Mouse (Mus musculus) CD8-positive naive resting alpha-beta T cell, adult 57 days (primary cell): ENCODE data around the gene Mrpl49. TPM values are rescaled to one million over a fixed set of nuclear protein-coding genes. Genes with fewer than 3 reads are reported as not detected.

Experiments used
- total RNA-seq: library from RNA; stranded (reverse); gene quantifications from one replicate; pipeline ENCODE4 v1.2.4, GENCODE M21; 2023

Gene Mrpl49
- total RNA-seq: 18.0 TPM

DNA sequence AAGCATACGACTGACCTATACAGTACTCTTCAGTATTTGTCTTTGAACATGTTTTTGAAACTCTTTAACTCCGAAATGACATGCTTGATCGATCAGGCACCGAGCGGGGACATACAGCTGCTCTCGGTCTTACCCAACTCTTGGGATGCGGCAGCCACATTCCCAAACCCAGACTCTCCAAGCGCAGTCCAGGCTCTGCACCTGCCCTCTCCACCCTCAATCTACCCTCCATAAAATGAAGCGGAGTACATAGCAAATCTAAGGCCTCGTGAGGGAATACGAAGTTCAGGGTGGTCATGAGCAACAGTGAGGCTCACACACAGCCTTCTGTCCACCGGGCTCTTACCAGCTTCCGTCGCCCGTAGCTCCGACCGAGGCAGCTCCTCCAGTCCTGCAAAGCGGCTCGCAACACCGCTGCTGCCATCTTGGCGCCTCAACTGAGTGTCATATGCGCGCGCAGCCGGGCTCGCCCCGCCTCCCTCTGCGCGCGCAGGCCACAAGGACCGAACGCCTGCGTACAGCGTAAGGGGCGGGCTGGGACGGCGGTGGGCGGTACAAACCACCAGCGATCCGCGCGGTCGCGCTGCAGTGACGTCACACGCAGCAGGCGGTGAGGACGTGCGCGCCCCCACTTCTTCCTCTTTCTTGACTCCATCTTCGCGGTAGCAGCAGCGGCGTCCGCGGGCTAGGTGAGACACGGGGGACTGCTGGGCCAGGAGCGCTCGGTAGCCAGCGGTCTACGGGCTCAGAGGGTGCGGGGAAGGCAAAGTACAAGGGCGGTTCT is at the start of gene Mrpl49, which contains the start of gene Fau:
Mrpl49 (minus strand) TSS at position 473 of the 784 bp plus-strand sequence.
Fau (plus strand) TSS at position 532 of the 784 bp plus-strand sequence.

DNA sequence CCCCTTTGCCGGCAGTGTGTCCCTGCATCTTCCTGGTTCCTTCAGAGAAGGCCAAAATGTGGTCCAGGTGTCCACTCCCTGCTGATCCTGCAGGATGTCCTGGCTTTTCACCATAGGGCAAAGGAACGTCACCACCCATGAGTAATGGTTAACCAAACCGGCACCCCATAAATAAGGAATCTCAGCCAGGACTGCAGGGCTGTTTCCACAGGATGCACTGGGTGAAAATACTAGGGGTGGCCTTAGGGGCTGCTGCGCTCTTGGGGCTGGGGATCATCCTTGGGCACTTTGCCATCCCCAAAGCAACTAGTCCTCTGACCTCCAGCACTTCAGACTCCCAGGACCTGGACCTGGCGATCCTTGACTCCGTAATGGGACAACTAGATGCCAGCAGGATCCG is 48.0 kb upstream of the Mrpl49 start, which contains the start of gene Naaladl1:
Naaladl1 (plus strand) TSS at position 197 of the 400 bp plus-strand sequence.

DNA sequence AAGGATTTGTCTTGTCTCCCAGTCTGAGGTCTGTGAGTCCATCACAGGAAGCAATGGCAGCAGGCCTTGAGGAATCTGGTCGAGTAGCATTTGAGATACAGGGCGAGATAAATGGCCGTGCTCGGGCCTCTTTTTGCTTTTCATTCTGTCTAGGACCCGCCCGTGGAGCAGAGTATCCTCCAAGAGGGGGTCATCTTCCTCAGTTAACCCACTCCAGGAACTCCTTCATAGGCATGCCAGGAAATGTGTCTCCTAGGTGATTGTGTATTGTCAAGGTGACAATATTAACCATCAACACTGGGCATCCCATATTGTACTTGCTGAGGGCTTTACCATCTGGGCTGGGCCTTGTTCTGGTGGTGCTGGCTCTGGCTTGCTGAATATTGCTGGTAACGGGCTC is 36.5 kb upstream of the Mrpl49 start, which contains the start of gene AC131692.1:
AC131692.1 (plus strand) TSS at position 301 of the 400 bp plus-strand sequence.

DNA sequence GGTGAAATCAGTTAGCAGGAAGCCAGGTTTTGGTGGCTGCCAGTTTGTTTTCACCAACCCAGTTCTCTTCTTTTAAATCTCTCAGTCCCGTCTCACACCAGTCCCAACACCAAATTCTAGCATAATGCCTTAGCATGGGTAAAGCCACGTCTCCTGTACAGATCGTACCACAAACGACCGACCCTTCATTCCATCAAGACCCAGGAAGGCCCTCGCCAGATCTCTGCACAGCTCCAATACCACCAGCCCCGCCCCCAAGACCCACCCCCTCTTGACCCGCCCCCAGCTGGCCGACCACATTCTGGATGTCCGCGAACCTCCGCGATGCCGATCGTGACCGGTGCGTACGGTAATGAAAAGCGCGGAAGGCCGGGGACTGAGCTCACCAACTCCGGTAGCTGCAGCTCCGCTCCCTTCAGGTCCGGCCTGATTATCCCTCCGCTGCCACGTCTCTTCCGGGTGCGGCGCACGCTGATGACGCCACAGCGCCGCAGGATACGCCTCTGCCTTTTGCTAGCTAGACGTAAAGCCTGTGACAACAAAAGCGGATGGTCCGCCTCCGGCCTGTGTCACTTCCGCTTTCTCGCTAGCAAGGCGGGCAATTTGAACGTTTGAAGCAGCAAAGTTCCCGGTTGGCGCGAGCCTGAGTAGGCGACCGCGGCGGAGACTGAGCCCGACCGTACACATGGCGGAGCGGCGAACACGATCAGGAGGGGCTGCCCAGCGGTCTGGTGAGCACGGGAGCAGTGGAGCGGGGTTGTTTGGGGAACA is 27.1 kb upstream of the Mrpl49 start, which contains the start of the genes Zfpl1 and Cdca5:
Zfpl1 (minus strand) TSS at position 479 of the 771 bp plus-strand sequence.
Cdca5 (plus strand) TSS at position 506 of the 771 bp plus-strand sequence.

DNA sequence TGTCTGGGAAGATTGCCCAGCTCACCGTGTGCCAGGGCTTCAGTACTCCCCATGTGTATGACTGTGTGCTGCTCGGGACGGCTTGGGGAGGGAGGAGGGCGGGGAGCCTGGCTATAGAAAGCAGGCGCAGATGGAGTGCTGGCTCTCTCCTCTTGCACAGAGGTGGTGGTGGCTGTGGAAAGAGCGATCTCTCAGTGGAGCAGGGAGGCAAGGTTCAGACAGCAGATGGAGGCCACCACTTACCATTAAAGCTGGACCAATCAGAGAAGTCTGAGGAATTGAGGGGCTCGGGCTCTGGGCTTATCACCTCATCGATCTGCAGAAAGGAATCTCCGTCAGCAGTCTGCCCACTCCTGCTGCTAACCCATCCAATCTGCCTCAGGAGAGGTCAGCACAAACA is 24.6 kb upstream of the Mrpl49 start, which contains the start of gene Gm28374:
Gm28374 (minus strand) TSS at position 101 of the 400 bp plus-strand sequence.

DNA sequence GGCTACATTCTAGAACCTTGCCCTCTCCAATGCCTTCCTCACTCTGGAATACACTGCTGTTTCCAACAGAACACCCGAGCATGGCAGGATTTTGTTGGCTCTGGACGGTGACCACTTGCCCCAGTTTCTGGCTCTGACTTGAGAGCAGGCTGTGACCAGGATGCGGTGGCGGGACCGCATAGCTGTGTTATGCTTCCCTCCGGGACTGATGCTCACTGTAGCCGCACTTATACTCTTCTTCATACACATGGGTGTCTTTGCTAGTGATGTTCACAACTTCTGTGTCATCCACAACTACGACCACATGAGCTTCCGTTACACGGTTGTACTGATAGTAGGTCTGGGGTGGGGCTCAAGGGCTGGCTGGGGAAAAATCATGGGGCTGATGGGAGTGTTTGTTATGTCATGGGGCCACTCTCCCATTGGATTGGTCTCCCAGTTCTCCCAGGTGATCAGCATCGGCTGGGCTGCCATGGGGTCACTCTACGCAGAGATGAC is 22.4 kb upstream of the Mrpl49 start, which contains the start of gene Tmem262:
Tmem262 (plus strand) TSS at position 51 of the 498 bp plus-strand sequence.

DNA sequence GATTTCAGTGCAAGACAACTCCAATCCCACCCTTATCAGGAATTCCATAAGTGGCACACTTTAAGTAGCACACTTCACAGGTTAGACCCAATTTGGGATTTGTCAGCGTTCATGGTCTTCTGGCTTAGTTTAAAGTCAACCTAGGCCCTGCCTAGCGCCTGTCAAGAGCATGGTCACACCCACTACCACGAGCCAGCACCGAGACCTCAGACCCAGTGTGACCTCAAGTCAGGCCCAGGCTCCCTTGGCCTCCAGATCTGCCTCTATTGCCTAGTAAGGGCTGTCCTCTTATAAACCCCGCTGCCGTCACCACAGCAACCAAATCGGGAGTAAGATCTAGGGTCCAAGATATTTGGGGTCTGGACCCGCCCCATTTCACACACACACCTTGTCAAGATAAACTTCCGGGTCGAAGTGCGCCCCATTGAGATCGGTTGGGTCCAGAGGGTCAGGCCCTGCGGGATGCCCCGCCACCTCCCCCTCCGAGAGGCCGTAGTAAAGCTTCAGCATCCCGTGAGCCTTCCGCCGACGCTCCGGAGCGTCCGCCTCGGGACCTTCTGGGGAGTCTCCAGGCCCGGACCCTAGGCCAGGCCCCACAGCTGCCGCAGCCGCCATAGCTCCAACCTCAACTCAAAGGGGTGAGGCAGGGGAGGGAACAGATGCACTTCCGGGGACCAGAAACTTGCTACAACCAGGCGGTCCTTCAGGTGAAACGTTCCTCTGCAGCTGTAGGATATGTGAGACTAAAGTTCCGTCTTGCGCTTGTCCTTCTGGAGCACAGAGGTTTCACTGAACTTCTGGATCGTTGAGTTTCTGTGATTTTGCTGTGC is 19.2 kb upstream of the Mrpl49 start, which contains the start of gene Vps51:
Vps51 (minus strand) TSS at position 668 of the 830 bp plus-strand sequence.

DNA sequence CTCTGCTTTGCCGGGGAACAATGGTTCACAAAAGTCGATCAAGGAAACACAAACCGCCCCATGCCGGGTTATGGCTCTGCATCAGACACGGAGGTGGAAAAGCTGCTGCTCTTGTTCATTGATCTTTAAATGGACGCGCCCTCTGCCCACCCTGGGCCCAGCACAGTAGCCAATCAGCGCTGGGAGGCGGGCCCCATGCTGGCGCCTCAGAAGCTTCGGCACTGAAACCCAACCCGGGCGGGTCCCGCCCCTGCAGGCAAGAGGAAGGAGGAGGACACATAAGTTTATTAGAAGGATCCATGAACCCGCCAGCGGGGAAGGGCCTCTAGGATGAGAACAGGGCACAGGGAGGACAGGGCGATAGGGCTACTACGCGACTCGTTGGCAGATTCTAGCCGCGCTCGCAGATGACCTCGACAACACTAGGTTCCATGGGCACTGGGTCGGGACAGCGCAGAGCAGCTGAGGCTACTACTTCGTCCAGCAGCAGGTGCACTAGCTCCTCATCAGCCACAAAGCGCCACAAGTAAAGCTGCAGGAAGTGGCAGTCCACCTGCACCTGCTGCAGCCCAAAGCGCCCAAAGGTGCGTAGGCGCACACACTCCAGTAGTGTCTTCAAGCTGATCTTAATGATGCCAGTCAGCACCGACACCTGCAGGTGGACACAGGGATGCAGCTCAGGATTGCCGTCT is 10.3 kb upstream of the Mrpl49 start, which contains the start of gene Tm7sf2:
Tm7sf2 (minus strand) TSS at position 650 of the 692 bp plus-strand sequence.

DNA sequence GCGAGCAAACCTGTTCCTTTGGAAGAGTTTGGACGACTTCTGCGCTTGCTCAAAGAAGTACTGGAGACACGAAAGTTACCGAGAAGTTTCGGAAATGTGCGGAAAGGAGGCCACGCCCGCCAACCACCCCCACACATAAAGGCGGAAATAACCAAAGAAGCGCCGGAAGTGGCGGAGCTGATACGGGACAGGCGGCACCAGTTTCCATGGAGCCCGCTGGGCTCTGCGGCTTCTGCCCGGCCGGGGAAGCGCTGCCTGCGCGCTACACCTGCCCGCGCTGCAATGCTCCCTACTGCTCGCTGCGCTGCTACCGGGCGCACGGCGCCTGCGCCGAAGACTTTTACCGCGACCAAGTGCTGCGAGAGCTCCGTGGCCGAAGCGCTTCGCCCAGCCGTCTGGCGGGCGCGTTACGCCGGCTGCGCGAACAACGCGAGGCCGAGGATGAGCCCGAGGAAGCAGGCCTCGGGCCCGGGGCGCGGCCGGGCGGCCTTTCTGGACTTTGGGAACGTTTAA is 3.5 kb upstream of the Mrpl49 start, which contains the start of gene Znhit2:
Znhit2 (plus strand) TSS at position 172 of the 513 bp plus-strand sequence.

DNA sequence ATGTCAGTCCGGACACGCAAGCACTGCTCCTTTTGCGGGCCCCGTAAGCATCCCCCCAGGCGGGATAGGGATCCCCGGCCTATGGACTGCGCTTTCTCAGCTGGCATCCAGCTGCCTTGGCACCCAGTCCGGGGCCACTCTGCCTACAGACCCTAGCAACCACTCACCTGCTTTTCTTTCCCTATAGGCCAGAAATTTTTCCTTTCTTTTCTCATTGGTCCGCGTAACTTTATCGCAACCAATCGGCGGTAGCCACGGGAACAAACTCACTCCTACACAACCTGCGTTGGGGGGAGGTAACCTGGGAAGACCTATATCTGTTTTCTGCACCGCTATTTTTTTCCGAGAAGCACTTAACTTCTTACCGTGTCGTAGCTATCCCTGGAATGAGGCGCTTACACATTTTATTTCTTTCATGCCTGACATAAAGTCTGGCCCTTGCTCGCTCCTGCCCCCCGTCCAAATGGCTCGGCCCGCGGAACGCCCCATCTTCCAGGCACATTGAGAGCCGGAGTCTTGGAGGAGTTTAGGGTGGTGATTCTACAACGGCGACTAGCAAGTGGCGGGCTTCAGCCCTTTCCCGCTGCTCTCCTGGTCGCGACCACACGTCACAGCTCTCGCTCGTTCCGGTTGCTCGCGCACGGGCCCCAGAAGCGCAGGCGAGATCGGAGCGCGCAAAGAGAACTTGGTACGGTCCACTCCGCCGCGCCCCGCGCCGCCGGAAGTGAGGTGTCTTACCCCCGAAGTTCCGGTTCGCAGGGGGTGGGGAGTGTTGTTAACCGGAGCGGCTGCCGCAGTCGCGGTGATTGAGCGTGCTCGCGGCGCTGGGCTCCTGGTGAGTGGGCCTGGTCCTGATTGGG is 11.1 kb downstream of the Mrpl49 start, which contains the start of gene Syvn1:
Syvn1 (plus strand) TSS at position 283 of the 860 bp plus-strand sequence.

DNA sequence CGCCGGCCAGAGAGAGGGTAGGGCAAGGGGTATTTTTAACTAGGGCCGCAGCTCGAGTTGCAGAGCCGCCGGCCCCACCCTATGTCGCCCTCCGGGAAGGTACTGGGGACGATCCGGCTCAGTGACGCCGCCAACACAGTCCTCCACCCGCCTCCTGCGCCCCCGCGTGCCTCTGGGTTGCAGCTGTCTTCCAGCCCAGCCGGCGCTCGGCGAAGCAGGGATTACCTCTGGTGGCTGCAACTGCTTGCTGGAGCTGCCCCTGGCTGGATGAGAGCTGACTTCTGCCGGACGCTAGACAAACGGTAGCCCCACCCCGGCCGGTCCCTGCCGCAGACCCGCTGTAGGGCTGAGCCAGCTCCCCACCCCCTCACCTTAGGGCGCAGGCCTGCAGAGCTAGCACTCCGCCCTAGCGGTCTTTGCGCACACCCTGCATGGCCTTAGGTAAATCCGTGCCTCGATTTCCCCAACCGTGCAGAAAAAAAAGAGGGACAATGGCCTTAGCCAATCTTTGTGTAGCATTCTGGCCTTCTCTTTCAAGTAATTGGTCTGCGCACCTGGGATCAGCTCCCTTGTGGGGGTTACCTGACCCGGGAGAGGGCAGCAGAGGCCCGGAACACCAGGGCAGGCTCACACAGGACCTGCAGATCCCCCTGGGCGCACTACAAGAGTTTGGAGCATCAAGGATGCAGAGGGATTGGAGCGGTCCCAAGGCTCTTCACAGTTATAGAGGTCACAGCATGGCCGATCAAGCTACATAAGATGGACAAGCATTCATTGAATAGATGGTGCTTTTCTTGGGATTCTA is 41.9 kb downstream of the Mrpl49 start, which contains the start of gene Capn1:
Capn1 (minus strand) TSS at position 387 of the 805 bp plus-strand sequence.

Other genes starting within 250 kb of the Mrpl49 start
- gene Frmd8, start 182.5 kb downstream of the Mrpl49 start, total RNA-seq: 152 TPM
- 20.8 TPM for gene Slc25a45, start 180.0 kb downstream of the Mrpl49 start, total RNA-seq
- 1.7 TPM for gene Tigd3, start 163.6 kb downstream of the Mrpl49 start, total RNA-seq
- gene Dpf2, start 144.8 kb downstream of the Mrpl49 start, total RNA-seq: 147 TPM
- gene Cdc42ep2, start 133.0 kb downstream of the Mrpl49 start, total RNA-seq: 0.67 TPM
- 63.5 TPM for gene Pola2, start 93.6 kb downstream of the Mrpl49 start, total RNA-seq
- gene Slc22a20, start 71.6 kb downstream of the Mrpl49 start, total RNA-seq: not detected
- gene Capn1, start 41.9 kb downstream of the Mrpl49 start, total RNA-seq: 143 TPM
- gene Syvn1, start 11.2 kb downstream of the Mrpl49 start, total RNA-seq: 46.9 TPM
- gene Fau, start 59 bp upstream of the Mrpl49 start, total RNA-seq: 3,401 TPM
- gene Znhit2, start 3.4 kb upstream of the Mrpl49 start, total RNA-seq: 11.9 TPM
- 18.8 TPM for gene Tm7sf2, start 10.6 kb upstream of the Mrpl49 start, total RNA-seq
- 110 TPM for gene Vps51, start 19.4 kb upstream of the Mrpl49 start, total RNA-seq
- not detected for gene Tmem262, start 22.2 kb upstream of the Mrpl49 start, total RNA-seq
- not detected for gene Gm28374, start 24.5 kb upstream of the Mrpl49 start, total RNA-seq
- 44.0 TPM for gene Zfpl1, start 27.2 kb upstream of the Mrpl49 start, total RNA-seq
- 0.89 TPM for gene Cdca5, start 27.2 kb upstream of the Mrpl49 start, total RNA-seq
- gene AC131692.1, start 36.6 kb upstream of the Mrpl49 start, total RNA-seq: not detected
- not detected for gene Naaladl1, start 48.0 kb upstream of the Mrpl49 start, total RNA-seq
- 9.6 TPM for gene Sac3d1, start 60.9 kb upstream of the Mrpl49 start, total RNA-seq
- 32.0 TPM for gene Snx15, start 70.5 kb upstream of the Mrpl49 start, total RNA-seq
- not detected for gene Batf2, start 83.2 kb upstream of the Mrpl49 start, total RNA-seq
- gene Arl2, start 83.8 kb upstream of the Mrpl49 start, total RNA-seq: 26.0 TPM
- gene Majin, start 126.6 kb upstream of the Mrpl49 start, total RNA-seq: not detected
- not detected for gene Gpha2, start 168.6 kb upstream of the Mrpl49 start, total RNA-seq
- gene Ppp2r5b, start 178.1 kb upstream of the Mrpl49 start, total RNA-seq: 21.7 TPM
- 156 TPM for gene Atg2a, start 183.9 kb upstream of the Mrpl49 start, total RNA-seq
- 86.5 TPM for gene Ehd1, start 218.9 kb upstream of the Mrpl49 start, total RNA-seq
- gene Cdc42bpg, start 248.7 kb upstream of the Mrpl49 start, total RNA-seq: 9.1 TPM